Mouse (Mus musculus) thymus, postnatal 0 days (tissue): Measurements from ENCODE around the gene Ctss. TPM values are rescaled to one million over a fixed set of nuclear protein-coding genes. Genes with fewer than 3 reads are reported as not detected.

Experiments
- DNase-seq: peaks from one replicate; pipeline ENCODE4 v3.0.0-alpha.2; 2015; ENCODE audit warnings: low spot score
- polyA plus RNA-seq: library from polyadenylated mRNA; unstranded; fragments of >200 nt; fragmentation: Nextera tagmentation; extraction: Ambion mirVana; gene quantifications from 2 replicates; pipeline ENCODE4 v1.2.1, GENCODE M21; 2015

The Ctss gene
- polyA plus RNA-seq = 78.1 and 79.8 TPM in 2 replicates

DNA sequence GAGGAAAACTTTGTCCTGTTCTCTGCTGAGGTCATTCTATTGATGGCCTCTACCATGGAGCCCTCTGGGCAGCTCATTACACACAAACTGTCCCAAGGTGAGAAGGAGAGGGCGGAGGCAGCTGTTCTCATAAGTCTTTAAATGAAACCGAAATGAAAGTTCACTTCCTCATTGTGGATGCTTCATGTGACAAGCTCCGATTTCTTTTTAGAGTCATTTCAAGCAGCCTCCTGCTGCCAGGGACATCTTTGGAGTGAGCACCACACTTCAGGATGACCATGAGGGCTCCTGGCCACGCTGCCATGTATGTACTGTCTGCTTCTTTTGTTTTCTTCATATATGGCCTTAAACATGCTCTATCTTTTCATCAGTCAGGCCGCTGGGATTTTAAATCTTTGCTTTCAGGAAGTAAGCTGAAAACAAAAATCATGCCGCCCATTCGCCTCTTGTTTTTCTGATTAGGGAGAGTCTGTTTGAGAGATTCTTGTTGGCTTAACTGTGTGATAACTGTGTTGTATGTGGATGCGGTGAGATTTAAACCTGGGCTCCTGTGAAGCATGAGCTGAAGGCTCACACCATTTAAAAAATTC, at the start of gene Ctss:
TSS of gene Ctss (plus strand) at position 165 of the 590 bp plus-strand sequence.
- DNase-seq = no peak

DNA sequence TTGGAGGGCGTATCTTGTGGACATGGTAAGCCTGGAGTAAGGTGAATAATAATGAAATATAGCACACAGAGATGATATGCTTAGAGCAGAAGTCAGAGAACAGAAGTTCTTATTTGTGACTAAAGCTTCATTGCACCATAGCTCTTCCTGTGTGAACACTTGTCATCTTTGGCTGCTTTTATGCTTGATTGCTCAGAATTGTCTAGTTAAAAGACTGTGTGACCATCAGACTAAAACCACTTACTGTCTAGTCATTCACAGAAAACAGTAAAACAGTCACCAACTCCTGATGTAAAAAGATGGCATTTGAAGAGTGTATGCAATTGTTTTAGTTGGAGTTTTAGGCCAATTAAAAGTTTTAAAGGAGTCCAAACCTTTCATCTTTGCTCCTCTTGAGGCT, 47.6 kb upstream of the Ctss start:
- no peak for DNase-seq

DNA sequence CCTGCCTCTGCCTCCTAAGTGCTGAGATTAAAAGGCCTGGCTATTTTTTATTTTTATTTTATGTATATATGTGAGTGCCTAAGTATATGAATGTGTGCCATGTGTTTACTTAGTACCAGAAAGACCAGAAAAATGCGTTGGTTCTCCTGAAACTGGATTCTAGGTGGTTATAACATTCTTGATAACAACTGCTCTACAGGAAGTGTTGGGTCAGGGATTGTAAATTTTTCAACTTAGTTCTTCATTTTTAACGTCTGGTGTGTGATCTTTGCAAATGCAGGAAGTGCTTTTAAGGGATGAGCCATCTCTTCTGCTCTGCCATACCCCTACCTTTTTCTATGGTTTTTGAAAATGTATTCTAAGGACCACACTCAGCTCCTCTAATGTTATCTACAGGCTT, 40.2 kb upstream of the Ctss start:
- no peak for DNase-seq

DNA sequence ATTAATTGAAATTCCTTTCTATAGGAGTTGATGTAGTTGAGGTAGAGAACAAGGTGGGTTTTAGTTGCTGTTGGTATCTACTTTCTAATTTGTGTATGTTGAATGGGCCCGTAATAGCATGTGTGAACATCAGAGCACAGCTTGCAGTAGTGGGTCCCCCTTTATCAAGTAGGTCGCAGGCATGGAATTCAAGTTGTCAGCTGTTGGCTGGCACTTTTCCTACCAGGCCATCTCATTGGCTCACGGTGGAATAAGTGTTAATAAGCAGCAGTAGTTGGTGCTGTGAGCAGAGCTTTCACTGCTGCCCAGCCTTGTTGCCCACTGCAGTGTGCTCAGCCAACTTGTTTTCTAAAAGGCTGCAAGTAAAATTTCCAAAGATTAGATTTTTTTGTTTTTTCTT, 37.9 kb upstream of the Ctss start:
- no peak for DNase-seq

DNA sequence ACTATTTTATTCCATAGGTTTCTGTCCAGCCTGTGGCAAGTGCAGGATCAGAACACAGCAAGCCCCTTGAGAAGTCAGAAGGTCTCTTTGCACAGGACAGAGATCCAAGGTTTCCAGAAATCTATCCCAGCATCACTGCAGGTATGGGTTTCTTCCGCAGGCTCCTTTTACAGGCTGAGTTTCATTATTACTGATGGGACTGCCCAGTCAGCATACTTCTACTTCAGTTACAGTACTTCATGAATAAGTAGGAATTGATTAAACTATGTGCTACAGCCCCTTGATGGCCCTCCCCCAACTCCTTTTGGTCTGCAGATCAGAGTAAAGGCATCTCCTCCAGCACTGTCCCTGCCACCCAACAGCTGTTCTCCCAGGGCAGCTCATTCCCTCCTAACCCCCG, 36.3 kb upstream of the Ctss start:
- DNase-seq = no peak

DNA sequence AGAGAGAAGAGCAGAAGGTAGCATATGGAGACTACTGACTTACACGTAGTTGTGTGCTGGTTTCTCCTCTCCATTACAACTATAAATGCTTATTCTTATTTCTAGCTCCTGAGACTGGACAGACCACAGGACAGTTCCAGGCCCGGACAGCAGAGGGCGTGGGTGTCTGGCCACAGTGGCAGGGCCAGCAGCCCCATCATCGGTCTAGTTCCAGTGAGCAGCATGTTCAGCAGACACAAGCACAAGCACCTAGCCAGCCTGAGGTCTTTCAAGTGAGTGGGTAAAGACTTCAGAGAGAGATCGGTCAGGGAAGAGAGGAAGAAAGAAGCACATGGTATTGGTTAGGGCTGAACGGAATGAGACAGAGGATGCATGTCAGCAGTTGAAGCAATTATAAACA, 32.2 kb upstream of the Ctss start:
- peak; percentile 13 for DNase-seq

DNA sequence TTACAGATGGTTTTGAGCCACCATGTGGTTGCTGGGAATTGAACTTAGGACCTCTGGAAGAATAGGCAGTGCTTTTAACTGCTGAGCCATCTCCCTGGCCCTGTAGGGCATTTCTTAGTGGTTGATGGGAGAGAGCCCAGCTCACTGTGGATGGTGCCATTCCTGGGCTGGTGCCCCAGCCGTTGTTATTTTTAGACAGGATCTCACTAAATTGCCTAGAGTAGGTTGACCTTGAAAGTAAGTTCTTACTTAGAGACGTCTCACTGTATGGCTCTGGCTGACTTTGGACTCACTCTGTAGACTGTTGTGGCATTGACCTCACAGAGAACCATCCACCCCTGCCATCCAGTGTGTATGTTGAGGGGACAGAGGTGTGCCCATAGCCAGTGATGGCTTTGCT, 28.4 kb upstream of the Ctss start:
- DNase-seq = no peak

DNA sequence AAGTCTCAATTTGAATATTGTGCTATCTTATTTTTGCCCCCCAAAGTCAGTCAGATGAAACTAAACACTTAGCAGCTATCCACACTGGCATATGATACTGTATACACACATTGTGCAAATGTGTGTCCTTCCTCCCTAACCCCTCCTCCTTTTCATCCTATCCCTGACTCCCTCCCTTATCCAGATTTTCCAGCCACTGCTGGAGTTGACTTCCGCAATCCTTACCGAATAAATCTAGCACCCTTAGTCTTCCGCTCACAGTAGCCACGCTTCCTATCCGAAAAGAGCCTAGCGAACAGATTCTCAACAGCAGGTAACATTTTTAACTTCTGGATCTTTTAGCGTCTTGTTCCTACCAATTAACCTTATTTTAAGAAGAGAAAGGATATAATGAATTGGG, 27.6 kb upstream of the Ctss start, which contains the start of gene Ctsk:
TSS of gene Ctsk (plus strand) at position 233 of the 400 bp plus-strand sequence.
- no peak for DNase-seq

DNA sequence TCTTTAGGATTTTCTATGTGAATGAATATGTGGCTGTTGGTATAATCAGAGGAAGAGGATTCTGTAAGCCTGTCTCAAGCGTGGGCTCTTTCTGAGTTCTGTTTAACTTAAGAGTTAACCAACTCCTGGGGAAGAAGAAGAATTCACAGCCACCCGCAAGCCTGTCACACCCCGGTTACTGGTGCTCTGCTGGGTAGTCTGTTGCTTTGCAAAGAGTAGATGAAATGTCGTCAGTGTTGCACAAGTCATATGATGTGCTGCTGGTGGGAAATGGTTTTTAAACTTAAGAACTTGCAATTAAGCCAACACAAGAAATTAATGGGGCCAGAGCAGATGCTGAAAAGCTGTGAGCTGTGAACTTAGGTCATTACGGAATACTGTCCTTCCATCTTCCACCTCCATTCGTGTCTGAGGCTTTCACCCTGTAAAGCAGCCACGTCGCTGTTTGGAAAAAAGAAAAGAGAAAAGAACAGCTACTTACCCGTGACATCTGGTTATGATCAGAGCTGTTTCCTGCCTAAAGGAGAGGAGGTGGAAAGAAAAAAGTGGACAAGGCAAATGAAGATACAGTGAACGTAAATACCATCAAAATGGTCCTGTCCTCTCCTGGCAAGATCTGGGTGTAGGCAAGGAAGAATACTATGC, 27.0 kb upstream of the Ctss start:
- no peak for DNase-seq

DNA sequence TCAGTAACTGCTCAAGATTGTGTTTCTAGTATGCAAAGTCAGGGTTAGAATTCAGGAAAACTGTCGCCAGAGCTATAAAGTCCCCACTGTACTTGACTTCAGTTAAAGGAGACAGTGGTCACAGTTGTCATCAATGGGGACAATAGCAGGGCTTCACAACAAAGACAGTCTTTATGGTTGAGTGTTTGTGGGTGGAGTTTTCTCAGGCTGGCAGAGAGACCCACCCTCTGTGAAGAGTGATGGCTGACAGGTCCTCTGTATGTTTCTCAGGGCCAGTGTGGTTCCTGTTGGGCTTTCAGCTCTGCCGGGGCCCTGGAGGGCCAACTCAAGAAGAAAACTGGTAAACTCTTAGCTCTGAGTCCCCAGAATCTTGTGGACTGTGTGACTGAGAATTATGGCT, 24.3 kb upstream of the Ctss start:
- no peak for DNase-seq

DNA sequence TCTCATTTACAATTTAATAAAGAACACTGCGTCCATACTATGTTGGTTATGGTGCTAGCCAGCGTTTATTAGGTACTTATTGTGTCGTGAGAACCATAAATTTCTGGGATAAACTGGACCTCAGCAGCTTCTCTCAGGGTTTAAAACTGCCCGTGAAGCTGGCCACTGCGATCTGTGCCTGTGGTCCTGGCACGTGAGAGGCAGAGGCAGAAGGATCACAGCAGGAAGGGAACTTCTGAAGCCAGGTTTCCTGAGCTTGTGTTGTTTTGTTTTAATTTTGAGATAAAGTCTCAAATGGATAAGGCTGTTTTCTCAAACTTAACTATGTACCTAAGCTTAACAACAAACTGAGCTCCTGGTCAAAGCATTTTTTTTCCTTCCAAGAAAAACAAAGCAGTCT, 17.2 kb upstream of the Ctss start:
- no peak for DNase-seq

DNA sequence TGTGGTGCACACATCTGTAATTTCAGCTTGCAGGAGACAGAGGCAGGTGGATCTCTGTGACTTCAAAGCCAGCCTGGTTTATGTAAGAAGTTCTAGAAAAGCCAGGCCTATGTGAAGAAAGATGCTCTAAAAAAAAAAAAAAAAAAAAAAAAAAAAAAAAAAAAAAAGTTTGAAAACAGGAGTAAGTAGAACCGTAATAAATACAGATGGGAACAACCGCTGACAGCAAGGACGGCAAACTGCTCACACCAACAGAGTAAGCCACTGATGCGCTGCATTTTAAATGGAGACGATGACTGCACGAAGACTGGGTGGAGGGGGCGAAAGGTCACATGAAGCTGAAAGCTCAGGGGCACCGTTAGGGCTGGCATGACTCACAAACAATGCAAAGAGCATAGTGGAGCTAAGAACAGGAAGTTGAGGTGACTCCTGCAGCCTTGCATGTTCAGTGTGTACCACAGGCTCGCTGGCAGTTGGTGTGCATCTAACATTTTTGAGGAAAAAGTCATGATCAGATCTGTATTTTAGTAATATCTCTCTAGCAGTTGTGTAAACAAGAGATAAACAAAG, 14.9 kb upstream of the Ctss start:
- DNase-seq = peak; percentile 80

DNA sequence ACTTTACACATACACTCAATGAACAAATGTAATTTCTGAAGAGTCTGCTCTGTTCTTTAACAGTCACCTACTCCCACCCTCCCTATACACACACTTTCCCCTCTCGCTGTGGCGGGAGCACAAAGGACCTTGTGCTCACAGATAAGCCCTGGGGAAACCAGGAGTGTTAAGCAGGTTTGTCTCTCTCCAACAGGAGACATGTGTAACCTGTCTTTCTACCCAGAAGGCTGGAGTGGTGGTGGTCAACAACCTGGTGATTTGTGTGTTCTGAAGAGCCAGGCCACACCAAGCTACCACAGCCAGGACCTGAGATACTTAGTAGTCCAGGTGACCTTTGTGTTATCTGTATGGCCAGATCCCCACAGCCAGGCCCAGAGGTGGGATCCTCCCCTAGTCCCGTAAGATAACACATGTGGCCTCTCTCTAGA, 10.0 kb upstream of the Ctss start:
- no peak for DNase-seq

DNA sequence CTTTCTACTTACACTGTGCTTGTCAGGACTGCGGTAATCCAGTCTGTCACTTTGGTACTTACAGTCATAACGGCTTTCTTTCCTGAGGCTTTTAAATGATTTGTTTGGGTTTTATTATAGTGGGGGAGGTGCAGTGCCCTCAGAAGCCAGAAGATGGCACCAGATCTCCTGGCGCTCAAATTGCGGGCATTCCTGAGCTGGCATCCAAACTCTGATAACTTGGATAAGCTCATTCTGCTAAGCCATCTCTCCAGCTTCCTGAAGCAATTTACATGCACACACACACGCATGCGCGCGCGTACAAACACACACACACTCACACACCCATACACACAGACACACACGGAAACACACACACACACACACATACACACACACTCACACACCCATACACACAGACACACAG, 9.1 kb upstream of the Ctss start:
- DNase-seq = peak; percentile 57

DNA sequence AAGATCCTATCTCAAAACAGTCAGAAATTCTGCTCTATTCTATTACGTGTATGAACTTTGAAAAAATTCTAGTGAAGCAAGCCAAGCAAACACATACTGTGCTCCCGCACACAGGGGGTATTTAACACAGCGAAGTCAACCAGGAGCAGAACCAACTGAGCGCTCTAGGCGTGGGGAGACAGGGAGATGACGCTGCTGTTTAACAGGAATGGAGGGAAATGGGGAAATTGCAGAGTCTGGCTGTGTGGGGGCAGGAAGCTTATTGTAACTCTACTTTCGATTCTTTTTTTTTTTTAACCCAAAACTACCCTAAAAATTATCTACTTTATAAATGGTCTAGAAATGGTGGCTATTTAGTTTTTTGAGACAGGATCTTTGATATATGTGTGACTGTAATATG, 7.7 kb upstream of the Ctss start:
- DNase-seq = no peak

DNA sequence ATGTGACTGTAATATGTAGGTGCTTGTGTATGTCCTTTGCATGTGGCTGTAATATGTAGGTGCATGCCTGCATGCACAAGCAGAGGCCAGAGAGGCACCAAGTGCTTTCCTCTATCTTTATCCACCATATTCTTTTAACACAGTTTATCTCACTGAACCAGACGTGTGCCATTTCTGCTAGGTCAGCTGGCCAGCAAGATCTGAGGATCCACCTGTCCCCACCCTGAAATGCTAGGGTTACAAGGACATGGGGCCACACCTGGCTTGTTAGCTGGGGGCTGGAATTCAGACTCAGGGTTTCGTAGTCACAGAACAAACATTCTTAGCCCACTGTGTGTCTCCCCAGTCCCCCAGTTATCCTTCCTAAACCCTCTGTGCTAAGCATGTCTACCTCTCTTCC, 7.3 kb upstream of the Ctss start:
- no peak for DNase-seq

DNA sequence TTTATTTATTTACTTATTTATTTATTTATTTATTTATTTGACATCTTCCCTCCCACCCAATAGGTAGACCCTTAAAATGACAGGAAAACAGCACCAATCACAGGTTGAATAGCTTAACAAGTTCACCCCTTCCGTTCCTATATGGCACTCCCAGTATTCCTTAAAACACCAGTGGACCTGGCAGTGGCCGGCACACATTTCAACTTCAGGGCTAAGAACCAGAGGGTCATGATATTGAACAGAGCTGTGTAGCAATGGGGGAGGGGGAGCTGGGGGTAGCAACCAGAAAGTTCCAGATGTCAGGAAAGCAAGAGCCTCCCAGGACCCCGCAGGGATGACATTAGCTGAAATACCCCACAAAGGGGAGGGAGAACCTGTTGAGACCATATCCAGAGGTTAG, 6.5 kb upstream of the Ctss start:
- DNase-seq = no peak

DNA sequence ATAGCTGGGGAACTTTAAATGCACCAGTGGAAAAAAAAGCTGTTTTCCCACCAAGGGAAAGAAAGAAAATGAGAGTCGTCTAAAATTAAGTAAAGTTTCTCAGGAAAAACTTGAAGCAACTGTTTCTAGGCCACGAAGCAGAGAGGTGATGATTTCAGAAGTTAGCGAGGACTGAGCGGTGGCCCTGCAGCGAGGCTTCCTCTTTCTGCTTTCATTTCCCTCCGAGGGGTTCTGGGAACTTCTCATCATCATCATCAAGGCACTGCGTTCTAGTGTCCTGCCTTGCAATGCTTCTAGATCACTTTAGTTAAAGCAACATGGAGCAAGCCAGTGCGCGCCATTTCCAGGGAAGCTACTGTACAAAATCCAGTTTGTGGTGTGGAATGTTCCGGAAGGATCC, 5.4 kb upstream of the Ctss start:
- DNase-seq = peak; percentile 10

DNA sequence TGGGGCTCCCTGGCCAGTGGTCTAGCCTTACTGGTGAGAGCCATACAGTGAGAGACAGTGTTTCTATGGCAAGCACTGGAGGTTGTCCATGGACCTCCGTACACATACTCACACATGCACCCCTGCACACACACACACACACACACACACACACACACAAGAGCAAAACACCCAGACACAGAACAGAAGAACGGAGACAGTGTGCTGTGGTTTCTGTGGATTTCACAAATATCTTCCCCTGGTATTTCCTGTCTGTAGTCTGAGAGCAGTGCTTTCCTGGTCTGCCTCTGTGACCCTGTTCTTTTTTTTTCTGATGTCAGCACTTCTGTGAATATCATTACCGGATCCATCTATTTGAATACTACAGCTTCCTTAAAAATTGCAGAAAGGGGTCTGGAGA, 2.9 kb upstream of the Ctss start:
- DNase-seq = peak; percentile 36

DNA sequence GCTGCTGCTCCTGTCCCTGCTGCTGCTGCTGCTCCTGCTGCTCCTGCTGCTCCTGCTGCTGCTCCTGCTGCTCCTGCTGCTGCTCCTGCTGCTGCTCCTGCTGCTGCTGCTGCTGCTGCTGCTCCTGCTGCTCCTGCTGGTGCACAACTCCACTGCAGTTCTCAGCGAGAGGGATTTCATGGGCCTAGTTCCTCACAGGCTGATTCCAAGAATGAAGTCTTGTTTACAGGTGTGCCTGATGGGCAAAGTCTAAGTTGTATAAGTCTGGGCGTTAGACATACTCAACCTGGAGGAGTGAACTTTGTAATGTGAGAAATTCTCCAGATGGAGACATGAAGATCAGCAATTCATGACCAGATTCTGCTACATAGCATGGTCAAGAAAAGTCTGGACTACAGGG, 1.9 kb upstream of the Ctss start:
- DNase-seq = no peak

DNA sequence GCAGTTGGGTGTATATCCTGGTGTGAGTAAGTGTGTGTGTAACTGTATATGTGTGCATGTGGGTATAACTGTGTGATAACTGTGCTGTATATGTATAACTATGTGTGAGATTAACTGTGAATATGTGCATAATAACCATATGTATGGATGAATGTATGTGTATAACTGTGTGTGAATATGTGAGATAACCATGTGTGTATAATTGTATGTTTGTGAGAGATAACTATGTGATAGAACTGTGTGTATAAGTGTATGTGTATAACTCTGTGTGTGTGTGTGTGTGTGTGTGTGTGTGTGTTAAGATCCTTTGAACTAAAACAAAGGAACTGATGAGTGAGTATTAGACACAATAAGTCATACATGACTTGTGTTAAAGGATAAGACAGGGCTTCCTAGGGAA, 475 bp upstream of the Ctss start:
- no peak for DNase-seq

DNA sequence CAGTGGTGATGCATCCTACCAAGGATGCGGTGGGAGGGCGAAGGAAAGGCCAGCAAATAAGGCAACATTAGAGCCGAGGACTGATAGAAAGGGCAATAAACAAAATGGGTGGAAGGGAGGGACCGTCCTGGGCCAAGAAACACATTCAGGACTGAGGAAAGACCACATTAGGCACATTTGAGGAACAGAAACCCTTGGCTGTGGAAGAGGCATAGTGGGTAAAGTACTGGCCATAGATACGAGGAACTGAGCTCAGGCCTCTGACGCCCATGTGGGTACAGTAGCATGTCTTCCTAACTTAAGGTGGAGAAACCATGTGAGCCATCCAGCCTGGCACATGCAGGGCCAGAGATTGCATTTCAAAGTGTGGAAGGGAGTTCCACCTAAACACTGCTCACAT, 3.2 kb downstream of the Ctss start:
- DNase-seq = no peak

DNA sequence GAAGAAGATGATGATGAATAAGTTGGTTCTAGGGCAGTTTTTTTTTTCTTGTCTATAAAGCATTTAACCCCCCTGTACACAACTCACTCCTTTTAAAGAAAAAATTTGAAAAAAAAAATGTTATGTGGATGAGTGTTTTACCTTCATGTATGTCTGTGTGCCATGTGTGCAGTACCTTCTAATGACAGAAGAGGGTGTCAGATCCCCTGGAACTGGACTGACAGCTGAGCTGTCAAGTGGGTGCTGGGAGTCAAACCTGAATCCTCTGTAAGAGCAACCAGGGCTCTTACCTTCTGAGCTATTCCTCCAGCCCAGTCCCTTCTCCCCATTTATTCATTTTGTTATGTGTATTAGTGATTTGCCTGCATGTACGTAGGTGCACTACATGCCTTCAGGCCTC, 4.4 kb downstream of the Ctss start:
- no peak for DNase-seq
